7 mouse cellular contexts compared by ENCODE assay signal in the genomic region with DNA sequence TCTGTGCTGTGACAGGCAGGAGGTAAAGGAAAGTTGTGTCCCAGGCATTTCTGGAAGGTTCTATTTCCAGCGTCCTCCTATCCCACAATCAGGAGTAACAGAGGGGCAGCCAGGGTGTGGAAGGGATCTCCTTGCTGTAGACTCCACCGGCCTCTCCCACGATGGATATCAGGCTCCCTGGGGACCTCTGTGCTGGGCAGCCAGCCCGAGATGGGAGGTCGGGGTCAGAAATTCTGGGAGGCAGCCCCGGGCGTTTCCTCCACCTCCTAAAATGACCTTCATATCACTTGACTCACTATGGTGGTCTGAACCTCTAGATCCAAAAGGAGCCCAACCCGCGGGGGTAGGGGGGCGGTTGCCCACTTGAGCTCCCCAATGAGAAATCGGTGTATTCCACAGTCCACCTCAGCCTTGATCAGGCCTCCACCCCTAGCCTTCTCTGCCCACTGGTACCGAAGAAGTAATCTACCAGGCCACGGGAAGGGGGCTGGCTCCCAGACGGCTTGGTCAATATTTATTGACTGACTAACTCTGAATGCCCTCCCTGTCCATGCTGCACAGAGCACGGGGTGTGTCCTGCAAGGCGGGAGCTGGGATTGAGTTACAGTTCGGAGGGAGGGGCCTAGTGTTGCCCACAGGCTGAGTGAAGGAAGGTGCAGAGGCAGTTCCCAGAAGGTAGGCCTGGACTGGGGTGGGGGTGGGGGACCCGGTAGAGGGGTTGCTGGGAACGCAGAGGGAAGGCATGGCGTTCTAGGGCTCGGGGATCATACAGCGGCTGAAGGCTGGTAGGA. TPM values are rescaled to one million over a fixed set of nuclear protein-coding genes. Genes with fewer than 3 reads are reported as not detected.
DNase-seq lines count a peak whose midpoint lies in the region; ATAC-seq and TF ChIP-seq lines count a peak whose summit lies in the region.

A gene (plus strand): TSS at position 625 of the 791 bp plus-strand sequence.

- no peaks in the 10 kb centered on the region for H3K27me3 ChIP-seq in ES-Bruce4 (ENCODE audit: control insufficient read depth, insufficient read depth, low read length, poor library complexity, severe bottlenecking)
- no peaks in the 10 kb centered on the region for H3K27me3 ChIP-seq in heart, embryonic 16.5 days (ENCODE audit: control insufficient read depth, insufficient read depth, low read length)
- H3K27me3 ChIP-seq in midbrain, embryonic 10.5 days (ENCODE audit: low read depth, poor library complexity, severe bottlenecking), result peaks cover 49% of the 10 kb centered on the region

- 43% methylated on average over 22 of the region's 22 CpGs for WGBS in bone marrow, adult 2 months
- 11% methylated on average over 22 of the region's 22 CpGs for WGBS in heart, embryonic 16.5 days
- WGBS in midbrain, embryonic 10.5 days, result 25% methylated on average over 22 of the region's 22 CpGs

- no peaks in the 10 kb centered on the region for H3K9me3 ChIP-seq in ES-Bruce4 (replicated peaks; ENCODE audit: control insufficient read depth, insufficient read depth, low read length, poor library complexity, severe bottlenecking)
- H3K9me3 ChIP-seq in heart, embryonic 16.5 days (replicated peaks; ENCODE audit: control insufficient read depth, low read length), result no peaks in the 10 kb centered on the region
- no peaks in the 10 kb centered on the region for H3K9me3 ChIP-seq in midbrain, embryonic 10.5 days (replicated peaks)

- ATAC-seq in heart, embryonic 16.5 days (replicated peaks; ENCODE audit: extremely low read depth, insufficient read depth, low FRiP score), result peak; percentile 91

- TF ChIP-seq CTCF in ES-Bruce4 (IDR thresholded peaks at IDR 0.05; ENCODE audit: low read depth, low read length), result no peak
- no peak for TF ChIP-seq CTCF in bone marrow, adult 2 months (IDR thresholded peaks at IDR 0.05; ENCODE audit: control insufficient read depth, insufficient read depth, low read length)

- peak within 1 kb of the TSS; percentile 41 for H3K9ac ChIP-seq in ES-Bruce4 (ENCODE audit: low read depth, poor library complexity, severe bottlenecking)
- peak within 1 kb of the TSS; percentile 61 for H3K9ac ChIP-seq in heart, embryonic 16.5 days (ENCODE audit: low read length)

- H3K36me3 ChIP-seq in ES-Bruce4 (ENCODE audit: control insufficient read depth, insufficient read depth, low read length, poor library complexity, severe bottlenecking), result no peaks in the 10 kb centered on the region
- H3K36me3 ChIP-seq in heart, embryonic 16.5 days (ENCODE audit: control insufficient read depth, insufficient read depth), result no peaks in the 10 kb centered on the region
- no peaks in the 10 kb centered on the region for H3K36me3 ChIP-seq in midbrain, embryonic 10.5 days

- H3K4me2 ChIP-seq in heart, embryonic 16.5 days (ENCODE audit: low read depth, low read length), result peak within 1 kb of the TSS; percentile 72

- H3K4me1 ChIP-seq in ES-Bruce4 (ENCODE audit: control insufficient read depth, insufficient read depth, low read length), result peaks cover 4% of the 10 kb centered on the region
- no peaks in the 10 kb centered on the region; the same call in 1 of the 2 replicates for H3K4me1 ChIP-seq in bone marrow, adult 2 months (ENCODE audit: control insufficient read depth, insufficient read depth, low read length)
- peaks cover 14% of the 10 kb centered on the region for H3K4me1 ChIP-seq in heart, embryonic 16.5 days (ENCODE audit: control insufficient read depth, insufficient read depth, low read length)
- H3K4me1 ChIP-seq in midbrain, embryonic 10.5 days, result peaks cover 28% of the 10 kb centered on the region

- no peak within 1 kb of the TSS for H3K27ac ChIP-seq in ES-Bruce4 (ENCODE audit: insufficient read depth, low read length)
- no peak within 1 kb of the TSS for H3K27ac ChIP-seq in bone marrow, adult 2 months (ENCODE audit: control insufficient read depth, insufficient read depth, low read depth, low read length, poor library complexity)
- no peak within 1 kb of the TSS for H3K27ac ChIP-seq in heart, embryonic 16.5 days (ENCODE audit: low read length)
- H3K27ac ChIP-seq in midbrain, embryonic 10.5 days (replicated peaks), result peak within 1 kb of the TSS; percentile 71

- no peak for TF ChIP-seq POLR2A in ES-Bruce4 (IDR thresholded peaks at IDR 0.05; ENCODE audit: insufficient read depth, low read length)
- no peak for TF ChIP-seq POLR2A in bone marrow, adult 2 months (IDR thresholded peaks at IDR 0.05; ENCODE audit: borderline replicate concordance, control insufficient read depth, low read depth, low read length)

- DNase-seq in kidney, postnatal 4 days, result peak; percentile 68 to 84
- DNase-seq in midbrain, embryonic 10.5 days (ENCODE audit: low spot score), result peak; percentile 61
- DNase-seq in right cerebral cortex, postnatal 4 days, result no peak
- no peak for DNase-seq in spleen, adult 18-20 months

- H3K4me3 ChIP-seq in ES-Bruce4 (ENCODE audit: low read depth, low read length), result peak within 1 kb of the TSS; percentile 71
- no peak within 1 kb of the TSS for H3K4me3 ChIP-seq in bone marrow, adult 2 months (replicated peaks; ENCODE audit: control insufficient read depth, low read depth, low read length)
- peak within 1 kb of the TSS; percentile 47 for H3K4me3 ChIP-seq in heart, embryonic 16.5 days (ENCODE audit: low read length)
- H3K4me3 ChIP-seq in midbrain, embryonic 10.5 days, result peak within 1 kb of the TSS; percentile 52

- TF ChIP-seq EP300 in ES-Bruce4 (IDR thresholded peaks at IDR 0.05; ENCODE audit: insufficient read depth, low read depth, low read length), result peak; percentile 79; the same call in 1 of the 2 replicates

RNA-seq across cellular contexts. Expression of the gene that starts here (rescaled TPM):
- 37.0 and 40.0 TPM in 2 replicates for polyA plus RNA-seq in ES-Bruce4 (2011; ENCODE audit: insufficient read depth, insufficient read length, low read depth, missing spikeins)
- polyA plus RNA-seq in bone marrow, adult 2 months (2011; ENCODE audit: insufficient read depth, insufficient read length, low replicate concordance, missing spikeins), result 19.5 and 35.2 TPM in 2 replicates
- polyA plus RNA-seq in heart, embryonic 16.5 days (2015; fragmentation: Nextera tagmentation; extraction: Ambion mirVana), result 9.0 and 11.4 TPM in 2 replicates
- polyA plus RNA-seq in midbrain, embryonic 10.5 days (2016; fragmentation: Nextera tagmentation; extraction: Ambion mirVana), result 10.5 and 11.3 TPM in 2 replicates

Comparison
In these comparisons a context has a peak if more than half of its experiments do, and no peak if none do; other contexts are left out.
1. DNase-seq: peak in kidney, postnatal 4 days (2 of 2) and midbrain, embryonic 10.5 days (single experiment); none in right cerebral cortex, postnatal 4 days (single experiment) and spleen, adult 18-20 months (0 of 2).